Mouse (Mus musculus): ENCODE measurements around the gene Pidd1.

- TF ChIP-seq POLR2A (IDR thresholded peaks at IDR 0.05; ENCODE audit: insufficient read depth, low read depth, low read length), result no peak
- no peak for TF ChIP-seq CTCF (IDR thresholded peaks at IDR 0.05)
Measured at GRCm38 (mm10) chr7:141413331-141413730, 30.5 kb downstream of the Pidd1 start.

All from heart, adult 2 months (tissue).